Mouse (Mus musculus): Measurements from ENCODE around the gene Mdm4.
A peak's percentile ranks its signal among the peaks of the same experiment; 100 is the strongest.

The Mdm4 gene

GRCm38 (mm10) chr1:133021391-133021790, 9.0 kb downstream of the Mdm4 start:
- no peak for DNase-seq (ENCODE audit: low read depth, low spot score)

GRCm38 (mm10) chr1:133020137-133020894, 10.0 kb downstream of the Mdm4 start:
- DNase-seq (ENCODE audit: low read depth, low spot score): peak; percentile 79

- DNase-seq (ENCODE audit: low read depth, low spot score): peak; percentile 16
Measured at GRCm38 (mm10) chr1:133019312-133019711, 11.0 kb downstream of the Mdm4 start.

- peak; percentile 33 for DNase-seq (ENCODE audit: low read depth, low spot score)
Measured at GRCm38 (mm10) chr1:133018580-133018979, 11.8 kb downstream of the Mdm4 start.

GRCm38 (mm10) chr1:133016775-133017428, 13.5 kb downstream of the Mdm4 start:
- DNase-seq (ENCODE audit: low read depth, low spot score): no peak

- no peak for DNase-seq (ENCODE audit: low read depth, low spot score)
Measured at GRCm38 (mm10) chr1:133014196-133014595, 16.2 kb downstream of the Mdm4 start.

GRCm38 (mm10) chr1:133013331-133013730, 17.0 kb downstream of the Mdm4 start:
- peak; percentile 35 for DNase-seq (ENCODE audit: low read depth, low spot score)

GRCm38 (mm10) chr1:133011955-133012841, 18.2 kb downstream of the Mdm4 start:
- DNase-seq (ENCODE audit: low read depth, low spot score): no peak

GRCm38 (mm10) chr1:133006571-133006970, 23.8 kb downstream of the Mdm4 start:
- DNase-seq (ENCODE audit: low read depth, low spot score): no peak

GRCm38 (mm10) chr1:133000347-133000746, 30.0 kb downstream of the Mdm4 start:
- DNase-seq (ENCODE audit: low read depth, low spot score): no peak

GRCm38 (mm10) chr1:132991580-132991979, 38.8 kb downstream of the Mdm4 start:
- no peak for DNase-seq (ENCODE audit: low read depth, low spot score)

- no peak for DNase-seq (ENCODE audit: low read depth, low spot score)
Measured at GRCm38 (mm10) chr1:132990733-132991132, 39.6 kb downstream of the Mdm4 start.

GRCm38 (mm10) chr1:132988556-132989459, 41.6 kb downstream of the Mdm4 start:
- DNase-seq (ENCODE audit: low read depth, low spot score): peak; percentile 27

- peak; percentile 81 for DNase-seq (ENCODE audit: low read depth, low spot score)
Measured at GRCm38 (mm10) chr1:132982728-132983127, 47.6 kb downstream of the Mdm4 start.

- no peak for DNase-seq (ENCODE audit: low read depth, low spot score)
Measured at GRCm38 (mm10) chr1:132981232-132981631, 49.1 kb downstream of the Mdm4 start.

GRCm38 (mm10) chr1:132977402-132977801, 53.0 kb downstream of the Mdm4 start:
- DNase-seq (ENCODE audit: low read depth, low spot score): peak; percentile 58

GRCm38 (mm10) chr1:132968659-132969058, 61.7 kb downstream of the Mdm4 start:
- DNase-seq (ENCODE audit: low read depth, low spot score): peak; percentile 67

GRCm38 (mm10) chr1:132964691-132965090, 65.7 kb downstream of the Mdm4 start:
- DNase-seq (ENCODE audit: low read depth, low spot score): no peak

GRCm38 (mm10) chr1:132964106-132964505, 66.3 kb downstream of the Mdm4 start:
- DNase-seq (ENCODE audit: low read depth, low spot score): no peak

GRCm38 (mm10) chr1:132961751-132962150, 68.6 kb downstream of the Mdm4 start:
- DNase-seq (ENCODE audit: low read depth, low spot score): no peak

GRCm38 (mm10) chr1:132956809-132957208, 73.6 kb downstream of the Mdm4 start:
- DNase-seq (ENCODE audit: low read depth, low spot score): no peak
